Mouse (Mus musculus) stomach, postnatal 0 days (tissue): Measurements from ENCODE around the gene Parva. TPM values are rescaled to one million over a fixed set of nuclear protein-coding genes. Genes with fewer than 3 reads are reported as not detected.

Experiments
- ATAC-seq: fragments of 200-750 bp; cut with Nextera tagmentation; 2 replicates; pipeline ENCODE4 v1.8.0; 2017; ENCODE audit not compliant: low FRiP score, low TSS enrichment
- DNase-seq: peaks from one replicate; pipeline ENCODE4 v3.0.0-alpha.2; 2016; ENCODE audit warnings: low spot score
- H3K27ac ChIP-seq: fragments of 300-500 bp; sonication (generic); replicated peaks from 2 replicates; pipeline ENCODE4 v1.5.1; 2014; ENCODE audit warnings: mild to moderate bottlenecking, control low read depth
- H3K27me3 ChIP-seq: fragments of 300-500 bp; sonication (generic); 2 replicates; pipeline ENCODE4 v1.6.1; 2014; ENCODE audit warnings: low read length; ENCODE audit not compliant: control insufficient read depth, insufficient read depth
- H3K36me3 ChIP-seq: fragments of 300-500 bp; sonication (generic); 2 replicates; pipeline ENCODE4 v1.6.1; 2014; ENCODE audit warnings: low read length, mixed read lengths; ENCODE audit not compliant: control insufficient read depth, insufficient read depth
- H3K4me1 ChIP-seq: fragments of 300-500 bp; sonication (generic); replicated peaks from 2 replicates; pipeline ENCODE4 v1.6.1; 2014; ENCODE audit warnings: antibody characterized with exemption; ENCODE audit not compliant: control insufficient read depth, insufficient read depth
- H3K4me2 ChIP-seq: fragments of 300-500 bp; sonication (generic); replicated peaks from 2 replicates; pipeline ENCODE4 v1.6.1; 2014; ENCODE audit warnings: low read depth, mild to moderate bottlenecking, control low read depth, moderate library complexity
- H3K4me3 ChIP-seq: fragments of 300-500 bp; sonication (generic); 2 replicates; pipeline ENCODE4 v1.5.1; 2014; ENCODE audit warnings: low read depth, low read length, control low read depth
- H3K9ac ChIP-seq: fragments of 300-500 bp; sonication (generic); 2 replicates; pipeline ENCODE4 v1.6.1; 2014; ENCODE audit warnings: mild to moderate bottlenecking, low read length, control low read depth, mixed read lengths
- H3K9me3 ChIP-seq: fragments of 300-500 bp; sonication (generic); 2 replicates; pipeline ENCODE4 v1.6.1; 2016; ENCODE audit warnings: low read length; ENCODE audit not compliant: control insufficient read depth
- CTCF ChIP-seq: IDR thresholded peaks from 2 replicates; pipeline ENCODE4 v1.5.1; 2016; ENCODE audit warnings: antibody characterized with exemption, low read depth, mild to moderate bottlenecking, moderate library complexity
- EP300 ChIP-seq: optimal IDR thresholded peaks from 2 replicates; pipeline ENCODE3; 2016; ENCODE audit warnings: antibody characterized with exemption
- WGBS: fragments of 180-500 bp; shearing (Covaris S2); extraction: QIAGEN DNeasy Blood & Tissue Kit; methylation state at CpG from one replicate; pipeline ENCODE4 v1.1.7; 2014; 5-methylcytosine and 5-hydroxymethylcytosine counted together
- polyA plus RNA-seq: library from polyadenylated mRNA; unstranded; fragments of >200 nt; fragmentation: Nextera tagmentation; extraction: Ambion mirVana; gene quantifications from 2 replicates; pipeline ENCODE4 v1.2.1, GENCODE M21; 2015

Parva gene
- 69.5 and 72.3 TPM in 2 replicates for polyA plus RNA-seq

- 1% methylated on average over 47 of the region's 49 CpGs for WGBS
- peak within 1 kb of the TSS; percentile 98 for H3K9ac ChIP-seq
- no peaks in the 10 kb centered on the region for H3K27me3 ChIP-seq
Measured at GRCm38 (mm10) chr7:112427357-112428157, at the start of gene Parva. Gene Parva (plus strand): TSS chr7:112427505.

DNA sequence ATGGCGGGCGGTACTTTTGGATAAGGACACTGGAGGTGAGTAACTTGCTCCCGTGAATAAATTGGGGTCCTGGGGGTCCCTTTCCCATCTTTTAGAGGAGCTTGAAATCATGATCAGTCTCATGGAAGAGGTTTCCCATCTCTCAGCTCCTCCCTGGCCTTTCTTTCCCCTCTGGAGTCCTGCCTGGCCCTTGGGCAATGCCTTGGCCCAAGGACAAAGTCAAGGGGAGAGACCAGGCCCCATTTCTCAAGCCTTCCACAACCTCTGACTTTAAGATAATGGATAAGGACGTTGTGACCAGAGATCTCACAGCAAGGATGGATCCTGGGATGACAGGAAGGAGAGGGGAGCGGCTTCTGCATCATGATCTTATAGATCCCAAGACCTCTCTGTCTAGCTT is 49.2 kb upstream of the Parva start:
- TF ChIP-seq EP300, result no peak
- no peak for TF ChIP-seq CTCF
- Histone ChIP-seq H3K27me3 (no peaks in the 10 kb centered on the region), H3K4me1 (no peaks in the 10 kb centered on the region), H3K4me3 (no peak overlapping the region), H3K4me2 (no peak overlapping the region), H3K27ac (peak overlapping the region; percentile 45; the same call in 1 of the 2 replicates), H3K9me3 (no peaks in the 10 kb centered on the region), H3K36me3 (no peaks in the 10 kb centered on the region), H3K9ac (no peak overlapping the region)
- 83% methylated on average over 5 of the region's 5 CpGs for WGBS
- DNase-seq (no peak), ATAC-seq (no peak)

More at GRCm38 (mm10) chr7:112427357-112428157, at the start of gene Parva:
- peaks cover 7% of the 10 kb centered on the region; the same call in 1 of the 2 replicates for H3K4me1 ChIP-seq
- TF ChIP-seq CTCF, result no peak
- TF ChIP-seq EP300, result peak; percentile 27
- peak within 1 kb of the TSS; percentile 84 for H3K4me2 ChIP-seq
- peak within 1 kb of the TSS; percentile 100 for H3K27ac ChIP-seq
- peak; percentile 81 for ATAC-seq
- DNase-seq, result peak; percentile 78
- H3K4me3 ChIP-seq, result peak within 1 kb of the TSS; percentile 80
- H3K9me3 ChIP-seq, result no peaks in the 10 kb centered on the region
- H3K36me3 ChIP-seq, result no peaks in the 10 kb centered on the region

DNA sequence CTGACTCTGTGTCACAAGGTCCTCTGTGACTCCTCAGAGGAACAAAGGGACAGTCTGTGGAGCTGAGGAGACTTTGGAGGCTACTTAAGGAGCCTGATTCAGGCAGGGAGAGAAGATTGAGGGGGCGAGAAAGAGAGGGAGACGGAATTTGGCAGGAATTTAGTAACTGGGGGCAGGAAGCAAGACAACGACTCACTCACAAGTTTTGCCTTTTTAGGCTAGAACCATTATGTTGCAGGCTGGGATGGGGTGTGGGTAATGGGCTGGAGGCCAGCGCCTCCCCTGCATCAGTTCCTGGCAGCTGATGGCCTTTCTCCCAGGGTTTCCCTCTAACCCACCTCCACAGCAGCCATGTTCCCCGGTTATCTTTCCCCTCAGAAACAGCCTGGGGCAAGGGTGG is 48.8 kb upstream of the Parva start:
- H3K27ac ChIP-seq, result peak overlapping the region; percentile 45; the same call in 1 of the 2 replicates
- WGBS, result 48% methylated on average over 5 of the region's 5 CpGs
- no peak overlapping the region for H3K4me2 ChIP-seq
- no peak overlapping the region for H3K9ac ChIP-seq
- H3K9me3 ChIP-seq, result no peaks in the 10 kb centered on the region
- ATAC-seq, result no peak
- H3K4me3 ChIP-seq, result no peak overlapping the region
- H3K36me3 ChIP-seq, result no peaks in the 10 kb centered on the region
- no peaks in the 10 kb centered on the region for H3K27me3 ChIP-seq
- no peak for DNase-seq
- TF ChIP-seq EP300 (no peak), CTCF (no peak)
- H3K4me1 ChIP-seq, result no peaks in the 10 kb centered on the region

DNA sequence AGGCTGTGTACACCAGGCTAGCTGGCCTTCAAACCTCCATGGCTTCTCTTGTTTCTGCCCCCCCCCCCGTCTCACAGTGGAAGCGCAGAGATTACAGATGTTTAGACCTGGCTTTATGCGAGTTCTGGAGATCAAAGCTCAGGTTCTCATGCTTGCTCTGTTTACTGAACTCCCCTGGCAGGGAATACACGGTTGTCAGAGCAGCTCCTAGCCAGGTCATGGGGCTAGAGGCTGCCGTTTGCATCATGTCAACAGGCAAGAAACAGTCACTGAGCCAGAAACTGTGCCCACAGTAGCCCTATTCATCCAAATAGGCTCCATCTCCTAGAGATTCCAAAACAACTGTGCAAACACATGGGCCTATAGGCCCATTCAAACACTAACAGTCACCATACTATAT is 40.8 kb upstream of the Parva start:
- ATAC-seq, result no peak
- TF ChIP-seq CTCF, result no peak
- TF ChIP-seq EP300, result no peak
- 39% methylated on average over 5 of the region's 5 CpGs for WGBS
- Histone ChIP-seq H3K36me3 (no peaks in the 10 kb centered on the region), H3K27me3 (no peaks in the 10 kb centered on the region), H3K4me2 (no peak overlapping the region), H3K4me1 (peaks cover 5% of the 10 kb centered on the region), H3K27ac (no peak overlapping the region), H3K9ac (no peak overlapping the region), H3K9me3 (no peaks in the 10 kb centered on the region), H3K4me3 (no peak overlapping the region)
- no peak for DNase-seq

DNA sequence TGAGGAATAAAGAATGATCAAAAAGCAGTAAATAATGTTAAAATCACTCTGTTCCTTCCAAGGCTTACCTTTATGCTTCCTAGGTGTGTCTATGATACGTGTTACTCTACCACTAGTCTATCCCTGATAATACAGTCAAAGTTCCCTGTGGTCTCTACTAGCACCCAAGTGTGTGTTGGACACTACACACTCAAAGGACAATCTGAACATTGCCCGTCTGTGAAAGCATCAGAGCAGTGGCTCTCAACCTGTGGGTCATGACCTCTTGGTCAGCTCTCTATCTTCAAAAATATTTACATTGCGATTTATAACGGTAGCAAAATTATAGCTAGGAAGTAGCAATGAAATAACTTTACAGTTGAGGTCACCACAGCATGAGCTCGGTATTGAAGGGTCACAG is 39.4 kb upstream of the Parva start:
- Histone ChIP-seq H3K4me1 (peaks cover 5% of the 10 kb centered on the region), H3K27me3 (no peaks in the 10 kb centered on the region), H3K36me3 (no peaks in the 10 kb centered on the region), H3K4me3 (no peak overlapping the region), H3K9ac (no peak overlapping the region), H3K9me3 (no peaks in the 10 kb centered on the region), H3K4me2 (no peak overlapping the region), H3K27ac (no peak overlapping the region)
- no peak for ATAC-seq
- DNase-seq, result no peak
- TF ChIP-seq CTCF (no peak), EP300 (no peak)
- 84% methylated on average over 5 of the region's 5 CpGs for WGBS

DNA sequence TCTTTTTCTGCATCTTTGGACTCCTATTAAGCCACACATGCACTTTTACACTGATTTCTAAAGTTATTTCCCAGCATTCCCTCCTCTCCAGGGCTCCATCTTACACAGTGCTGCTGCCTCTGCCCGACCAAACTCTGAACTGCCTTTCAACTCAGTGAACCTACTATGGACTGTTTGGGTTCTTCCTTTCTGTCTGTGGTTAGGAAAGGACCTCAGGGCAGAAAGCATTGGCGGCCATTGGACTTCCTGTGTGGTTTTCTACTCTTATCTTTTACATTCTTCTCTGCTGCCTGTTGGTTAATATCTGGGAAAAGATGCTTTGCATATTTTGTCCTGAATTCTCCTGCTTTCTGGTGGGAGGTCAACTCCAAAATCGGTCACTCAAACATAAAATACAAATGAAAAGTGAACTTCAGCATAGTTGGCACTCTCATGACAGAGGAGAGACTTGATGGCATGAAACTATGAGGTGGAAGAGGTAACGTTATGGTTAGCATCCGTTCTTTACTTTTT is 38.9 kb upstream of the Parva start:
- Histone ChIP-seq H3K4me2 (no peak overlapping the region), H3K27me3 (no peaks in the 10 kb centered on the region), H3K9me3 (no peaks in the 10 kb centered on the region), H3K4me3 (no peak overlapping the region), H3K4me1 (peaks cover 5% of the 10 kb centered on the region), H3K27ac (no peak overlapping the region), H3K36me3 (no peaks in the 10 kb centered on the region), H3K9ac (no peak overlapping the region)
- DNase-seq (no peak), ATAC-seq (no peak)
- TF ChIP-seq EP300 (no peak), CTCF (no peak)
- WGBS, result 83% methylated on average over 5 of the region's 5 CpGs
